Mouse (Mus musculus) urinary bladder, postnatal 10 days (tissue): Measurements from ENCODE around the gene Rab24.
A peak's percentile ranks its signal among the peaks of the same experiment; 100 is the strongest.

Source experiments
- DNase-seq: peaks from one replicate; pipeline ENCODE4 v3.0.0; 2022; ENCODE audit warnings: low spot score

The Rab24 gene

GRCm38 (mm10) chr13:55321434-55322129 lies at the start of gene Rab24:
Gene Rab24, minus strand, starts transcription at chr13:55321946.
- peak; percentile 51 for DNase-seq

- DNase-seq = no peak
Measured at GRCm38 (mm10) chr13:55371007-55371681, 49.4 kb upstream of the Rab24 start.

GRCm38 (mm10) chr13:55370234-55370633 lies 48.5 kb upstream of the Rab24 start:
- DNase-seq = no peak

GRCm38 (mm10) chr13:55369531-55370114 lies 47.9 kb upstream of the Rab24 start, which contains the start of gene Rgs14:
Gene Rgs14, plus strand, starts transcription at chr13:55369732.
- DNase-seq = no peak

GRCm38 (mm10) chr13:55368401-55368800 lies 46.7 kb upstream of the Rab24 start:
- no peak for DNase-seq

- DNase-seq = peak; percentile 78
Measured at GRCm38 (mm10) chr13:55362453-55363060, 40.8 kb upstream of the Rab24 start, which contains the start of gene Lman2. Gene Lman2, minus strand, starts transcription at chr13:55362783.

GRCm38 (mm10) chr13:55361974-55362452 lies 40.3 kb upstream of the Rab24 start:
- DNase-seq = no peak

- no peak for DNase-seq
Measured at GRCm38 (mm10) chr13:55361145-55361544, 39.4 kb upstream of the Rab24 start.

- DNase-seq = no peak
Measured at GRCm38 (mm10) chr13:55346745-55347144, 25.0 kb upstream of the Rab24 start.

- no peak for DNase-seq
Measured at GRCm38 (mm10) chr13:55344286-55344685, 22.5 kb upstream of the Rab24 start.

- DNase-seq = no peak
Measured at GRCm38 (mm10) chr13:55342469-55342868, 20.7 kb upstream of the Rab24 start.

GRCm38 (mm10) chr13:55339259-55339658 lies 17.5 kb upstream of the Rab24 start:
- DNase-seq = no peak

- DNase-seq = no peak
Measured at GRCm38 (mm10) chr13:55338131-55339054, 16.6 kb upstream of the Rab24 start.

- DNase-seq = no peak
Measured at GRCm38 (mm10) chr13:55337341-55337975, 15.7 kb upstream of the Rab24 start.

GRCm38 (mm10) chr13:55335701-55336100 lies 14.0 kb upstream of the Rab24 start:
- DNase-seq = no peak

- DNase-seq = no peak
Measured at GRCm38 (mm10) chr13:55332331-55332730, 10.6 kb upstream of the Rab24 start.

GRCm38 (mm10) chr13:55330567-55331400 lies 9.0 kb upstream of the Rab24 start:
- no peak for DNase-seq

GRCm38 (mm10) chr13:55329683-55330566 lies 8.2 kb upstream of the Rab24 start, which contains the start of gene Mxd3:
Gene Mxd3, minus strand, starts transcription at chr13:55329823.
- DNase-seq = no peak
